Mouse (Mus musculus) cerebellum, postnatal 36 days (tissue): ENCODE results near the gene Gna15.
A peak's percentile ranks its signal among the peaks of the same experiment; 100 is the strongest.

Experiments
- DNase-seq, 2 experiments: peaks; one replicate each; pipeline ENCODE4 v3.0.0; 2021 to 2022; ENCODE audit warnings: mixed read lengths in 2 of 2

The Gna15 gene

GRCm38 (mm10) chr10:81523142-81523541 lies 883 bp downstream of the Gna15 start:
- no peak for DNase-seq

GRCm38 (mm10) chr10:81519978-81520365 lies 4.1 kb downstream of the Gna15 start:
- no peak for DNase-seq

DNA sequence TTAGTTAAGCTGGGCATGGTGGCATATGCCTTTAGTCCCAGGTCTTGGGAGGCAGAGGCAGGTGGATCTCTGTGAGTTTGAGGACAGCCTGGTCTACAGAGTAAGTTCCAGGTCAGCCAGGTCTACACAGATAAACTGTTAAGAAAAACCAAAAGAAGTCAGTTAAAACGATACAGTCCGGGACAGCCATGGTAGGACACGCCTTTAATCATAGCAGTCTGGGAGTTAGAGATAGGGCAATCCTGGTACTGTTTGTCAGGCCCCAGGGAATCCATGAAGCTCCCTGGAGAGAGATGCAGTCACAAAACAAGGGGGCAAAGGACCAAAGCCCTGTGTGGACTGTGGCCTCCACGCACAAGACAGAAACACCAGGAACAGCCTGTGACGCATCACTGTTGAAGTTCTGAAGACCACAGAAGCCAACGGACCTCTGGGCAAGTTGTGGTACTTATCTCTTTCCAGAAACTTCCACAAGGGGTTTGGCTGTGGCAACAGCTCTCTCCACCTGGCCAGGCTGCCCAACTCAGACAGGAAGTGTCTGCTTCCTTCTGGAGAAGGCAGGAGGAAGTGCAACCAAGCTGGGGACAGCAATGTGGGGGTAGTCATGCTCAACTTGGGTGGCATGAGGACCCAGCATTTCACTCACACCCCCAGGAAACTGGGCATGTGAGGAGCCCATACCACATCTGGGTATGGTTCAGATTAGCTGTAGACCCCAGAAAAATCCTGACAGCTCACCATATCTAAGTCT lies 4.6 kb downstream of the Gna15 start:
- no peak for DNase-seq

DNA sequence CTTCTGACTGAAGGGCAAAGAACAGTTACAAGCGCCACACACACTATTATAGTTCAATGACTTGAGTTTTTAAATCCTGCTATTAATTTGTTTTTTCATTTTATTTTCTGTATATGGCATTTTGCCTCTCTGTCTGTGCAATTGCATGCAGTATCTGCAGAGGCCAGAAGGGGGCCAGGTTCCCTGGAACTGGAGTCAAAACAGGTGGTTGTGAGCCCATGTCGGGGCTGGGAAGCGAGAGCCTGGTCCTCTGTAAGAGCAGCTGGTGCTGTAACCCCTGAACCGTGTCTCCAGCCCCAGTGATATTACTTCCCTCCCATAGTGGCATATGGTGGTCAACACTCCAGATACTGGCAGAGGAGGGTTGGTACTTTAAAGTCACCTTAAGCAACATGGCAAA lies 5.5 kb downstream of the Gna15 start:
- peak; percentile 72 to 76 for DNase-seq

DNA sequence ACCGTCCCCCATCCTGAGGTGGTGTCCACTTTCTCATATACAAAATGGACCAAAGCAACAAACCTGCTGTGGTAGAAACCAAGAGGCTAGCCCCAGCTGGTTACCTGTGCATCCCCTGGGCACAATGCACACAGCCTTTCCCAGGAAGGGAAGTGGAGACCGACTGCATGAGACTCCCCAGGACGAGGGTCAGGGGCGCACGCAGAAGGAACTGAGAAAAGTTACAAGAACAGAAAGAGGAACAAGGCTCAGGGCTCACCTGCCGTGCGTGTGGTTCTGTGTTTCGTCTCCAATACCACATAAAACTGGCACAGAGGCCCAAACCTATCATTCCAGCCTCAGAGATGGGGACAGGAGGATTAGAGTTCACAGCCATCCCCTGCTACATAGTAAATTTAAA lies 6.8 kb downstream of the Gna15 start:
- DNase-seq = no peak

- DNase-seq = no peak
Observed at GRCm38 (mm10) chr10:81513798-81514197, 10.2 kb downstream of the Gna15 start.

DNA sequence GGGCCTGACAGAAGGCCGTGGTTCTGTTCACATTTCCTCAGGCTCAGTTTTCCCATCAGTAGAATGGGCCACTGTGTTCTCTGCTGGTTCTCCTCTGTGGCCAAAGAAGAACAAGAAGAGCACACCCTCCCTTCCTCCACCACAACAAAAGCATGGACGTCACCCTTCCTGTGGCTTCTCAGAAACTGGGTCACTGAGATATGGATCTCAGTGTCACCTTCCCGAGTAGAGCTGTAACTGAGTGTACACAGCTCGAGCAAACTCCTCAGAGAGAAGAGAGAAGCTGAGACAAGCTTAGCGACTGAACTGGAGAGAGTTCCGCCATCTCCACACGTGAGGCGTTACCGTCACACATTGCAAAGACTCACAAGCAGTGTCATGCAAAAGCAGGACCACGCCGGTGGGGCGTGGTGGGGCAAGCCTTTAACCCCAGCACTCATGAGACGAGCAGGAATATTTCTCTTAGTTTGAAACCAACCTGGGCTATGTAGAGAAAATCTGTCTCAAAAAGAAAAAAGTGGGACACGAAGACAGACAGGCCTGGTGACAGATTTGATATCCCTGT lies 13.7 kb downstream of the Gna15 start:
- no peak for DNase-seq

DNA sequence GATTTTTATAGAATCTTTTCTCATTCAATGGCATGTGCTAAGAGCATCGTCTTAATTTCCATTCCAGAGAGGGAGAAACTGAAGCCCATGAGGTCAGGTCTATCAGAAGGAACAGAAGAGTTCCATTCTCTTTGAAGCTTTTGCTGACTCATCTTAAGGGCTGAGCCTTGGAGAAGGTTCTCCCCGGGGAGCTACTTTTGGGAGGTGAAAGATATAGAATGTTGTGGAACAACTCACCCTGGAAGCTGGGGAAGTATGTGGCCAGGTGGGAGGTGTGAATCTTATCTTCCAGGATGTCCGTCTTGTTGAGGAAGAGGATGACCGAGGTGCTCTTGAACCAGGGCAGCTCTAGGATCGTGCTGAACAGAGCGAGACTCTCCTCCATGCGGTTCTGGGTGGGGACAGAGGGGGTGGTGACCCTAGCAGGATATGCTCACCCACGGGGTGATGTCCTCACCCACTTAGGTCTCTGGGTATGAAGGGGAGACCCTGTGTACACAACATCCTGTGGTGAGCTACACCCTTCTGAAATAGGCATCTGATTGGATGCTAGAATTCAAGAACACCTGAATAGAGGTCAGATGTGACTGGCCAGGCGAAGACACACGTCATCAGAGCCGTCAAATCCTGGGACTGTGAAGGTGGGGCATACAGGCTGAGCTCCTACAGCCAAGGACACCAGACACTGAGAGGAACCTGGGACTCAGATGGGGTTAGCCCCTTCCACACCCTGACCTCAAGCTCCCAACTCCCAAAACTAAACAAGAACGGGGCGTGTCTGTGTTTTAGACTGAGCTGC lies 16.1 kb downstream of the Gna15 start:
- DNase-seq = no peak

- DNase-seq = no peak
Observed at GRCm38 (mm10) chr10:81507095-81507494, 16.9 kb downstream of the Gna15 start.

GRCm38 (mm10) chr10:81505016-81505664 lies 18.9 kb downstream of the Gna15 start:
- no peak for DNase-seq

DNA sequence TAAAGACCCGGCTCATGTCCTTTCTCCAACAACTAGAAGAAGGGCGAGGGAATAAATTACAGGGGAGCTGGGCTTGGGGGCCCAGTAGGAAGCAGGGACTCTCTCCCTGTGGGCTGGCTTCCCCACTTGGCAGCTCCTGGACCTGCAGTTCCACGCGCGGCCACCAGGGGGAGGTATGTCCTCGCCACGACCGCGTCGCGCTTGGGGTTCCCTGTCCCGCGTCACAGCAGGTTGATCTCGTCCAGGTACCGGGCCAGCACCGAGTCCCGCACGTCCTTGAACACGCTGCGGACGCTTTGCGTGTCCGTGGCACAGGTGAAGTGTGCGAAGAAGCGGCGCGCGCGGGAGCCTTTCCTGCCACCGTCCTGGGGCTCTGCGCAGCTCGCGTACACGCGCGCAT lies 21.4 kb downstream of the Gna15 start:
- peak; percentile 95 to 96 for DNase-seq

- no peak for DNase-seq
Observed at GRCm38 (mm10) chr10:81501863-81502262, 22.2 kb downstream of the Gna15 start.

GRCm38 (mm10) chr10:81500032-81500431 lies 24.0 kb downstream of the Gna15 start, which contains the start of gene S1pr4:
Gene S1pr4 (minus strand): TSS chr10:81500132.
- no peak for DNase-seq

GRCm38 (mm10) chr10:81499250-81499901 lies 24.6 kb downstream of the Gna15 start:
- no peak for DNase-seq

DNA sequence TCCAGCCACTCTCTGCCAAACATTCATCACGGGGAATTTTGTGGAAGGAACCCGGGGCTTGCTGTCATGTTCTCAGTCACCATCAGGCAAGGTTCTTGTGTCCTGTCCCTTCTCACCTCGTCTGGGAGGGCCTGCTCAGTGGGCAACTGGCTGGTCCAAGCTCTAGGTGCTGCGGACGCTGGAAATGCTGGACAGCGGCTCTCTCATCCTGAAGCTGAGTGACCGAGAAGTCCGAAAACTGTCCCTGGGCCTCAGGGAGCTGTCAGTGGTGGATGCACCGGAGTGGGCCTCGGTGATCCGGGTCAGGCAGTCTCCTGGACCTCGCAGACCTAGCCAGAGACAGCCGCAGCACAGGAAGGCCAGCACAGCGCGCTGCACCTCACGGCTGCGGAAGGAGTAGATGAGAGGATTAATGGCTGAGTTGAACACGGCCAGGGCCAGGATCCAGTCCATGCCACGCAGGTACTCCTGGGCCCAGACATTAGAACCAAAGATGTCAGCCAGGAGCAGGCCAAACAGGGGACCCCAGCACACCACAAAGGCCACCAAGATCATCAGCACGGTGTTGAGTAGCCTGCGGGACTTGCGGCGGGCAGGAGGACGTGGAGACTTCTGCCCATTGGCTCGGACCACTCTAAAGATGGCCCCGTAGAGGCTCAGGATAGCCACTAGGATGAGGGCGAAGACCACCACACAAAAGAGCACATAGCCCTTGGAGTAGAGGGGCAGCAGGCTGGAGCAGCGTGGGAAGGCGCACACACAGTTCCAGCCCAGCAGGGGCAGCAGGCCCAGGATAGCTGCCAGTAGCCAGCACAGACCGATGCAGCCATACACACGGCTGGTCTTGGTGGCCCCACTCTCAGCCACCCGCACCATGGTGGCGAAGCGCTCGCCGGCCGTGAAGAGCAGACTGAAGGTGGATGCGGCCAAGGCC lies 25.4 kb downstream of the Gna15 start:
- no peak for DNase-seq

DNA sequence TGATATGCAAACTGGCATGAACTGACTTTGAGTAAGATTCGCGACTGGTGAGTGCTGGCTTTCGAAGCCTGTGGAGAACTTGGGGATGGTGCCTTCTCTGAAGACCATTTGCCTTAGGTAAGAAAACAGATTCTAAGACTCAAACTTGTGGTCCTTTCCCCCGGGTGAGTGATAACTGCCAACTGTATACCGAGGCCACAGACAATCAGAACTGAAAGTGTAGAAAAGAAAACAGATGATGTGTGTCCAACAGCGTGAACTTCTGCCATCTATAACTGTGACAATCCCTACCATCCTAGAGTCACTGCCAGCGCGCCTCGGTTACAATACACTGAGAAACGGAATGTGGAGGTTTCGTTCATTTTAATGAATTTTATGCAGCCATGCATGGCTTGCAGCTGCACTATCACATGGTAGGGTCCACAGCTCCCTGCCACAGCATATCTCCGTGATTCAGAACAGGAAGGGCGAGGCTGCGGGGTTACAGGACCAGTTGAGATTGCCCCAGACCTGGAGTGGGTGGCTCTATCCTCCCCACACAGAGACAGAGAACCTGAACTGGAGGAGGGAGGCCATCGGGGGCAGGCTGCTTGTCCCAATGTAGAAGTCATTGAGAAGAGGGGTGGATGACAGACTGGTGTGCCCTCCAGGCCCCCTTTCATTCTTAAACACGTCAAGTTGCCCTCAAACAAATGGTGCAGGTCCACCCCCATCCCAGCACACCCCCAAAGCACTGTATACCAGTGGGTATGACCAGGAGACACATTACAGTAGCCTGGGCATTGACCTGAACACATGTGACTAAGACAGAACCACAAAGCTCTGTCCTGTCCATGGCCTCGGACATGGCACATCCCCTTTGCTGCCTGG lies 26.4 kb downstream of the Gna15 start:
- no peak for DNase-seq

DNA sequence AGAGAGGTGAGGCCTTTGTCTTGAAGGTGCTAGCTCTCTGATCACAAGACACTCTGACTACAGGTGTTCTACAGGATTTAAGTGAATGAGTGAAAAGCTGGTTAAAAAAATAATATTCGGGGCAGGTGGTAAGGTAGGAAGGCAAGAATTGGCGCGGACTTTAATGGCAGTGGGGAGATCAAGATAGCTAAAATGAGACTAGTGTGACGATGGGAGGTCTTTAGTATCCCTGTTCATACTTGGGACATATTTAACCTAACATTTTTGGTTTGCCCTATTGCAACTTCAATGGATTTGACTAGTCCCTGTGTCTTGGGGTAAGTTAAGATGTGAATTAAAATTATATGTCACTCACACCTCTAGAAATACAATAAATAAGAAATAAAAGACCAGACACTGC lies 27.1 kb downstream of the Gna15 start:
- DNase-seq = no peak

DNA sequence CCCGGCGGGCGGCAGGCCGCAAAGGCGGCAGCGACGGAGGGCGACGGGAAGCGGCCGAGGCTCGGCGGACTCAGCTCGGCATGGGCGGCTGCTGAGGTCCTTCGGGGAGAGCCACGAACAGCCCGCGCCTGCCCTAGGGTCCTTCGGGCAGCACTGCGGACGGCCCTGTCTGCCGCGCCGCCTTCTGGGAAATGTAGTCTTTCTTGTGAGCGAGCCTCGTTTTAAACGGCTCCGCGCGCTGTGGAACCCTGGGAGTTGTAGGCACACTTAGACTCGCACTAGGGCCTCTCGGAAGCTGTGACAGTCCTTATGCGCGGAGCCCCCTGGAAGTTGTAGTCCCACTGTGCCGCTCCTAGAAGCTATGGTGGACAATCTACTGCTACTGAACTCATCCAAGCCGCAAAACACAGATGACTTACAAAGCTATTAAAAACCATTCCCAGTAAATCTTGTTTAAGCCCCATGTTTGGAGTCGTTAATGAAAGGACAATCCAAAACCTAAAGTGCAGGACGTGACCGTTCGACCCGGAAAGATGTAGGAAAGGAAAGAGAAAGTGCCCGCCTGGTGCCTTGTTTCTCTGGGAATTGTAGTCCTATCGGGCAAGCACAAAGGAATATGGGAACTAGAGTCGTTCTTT lies 27.6 kb downstream of the Gna15 start, which contains the start of gene Ncln:
TSS of gene Ncln (minus strand) at position 129 of the 638 bp plus-strand sequence.
- DNase-seq = peak; percentile 97 to 99

DNA sequence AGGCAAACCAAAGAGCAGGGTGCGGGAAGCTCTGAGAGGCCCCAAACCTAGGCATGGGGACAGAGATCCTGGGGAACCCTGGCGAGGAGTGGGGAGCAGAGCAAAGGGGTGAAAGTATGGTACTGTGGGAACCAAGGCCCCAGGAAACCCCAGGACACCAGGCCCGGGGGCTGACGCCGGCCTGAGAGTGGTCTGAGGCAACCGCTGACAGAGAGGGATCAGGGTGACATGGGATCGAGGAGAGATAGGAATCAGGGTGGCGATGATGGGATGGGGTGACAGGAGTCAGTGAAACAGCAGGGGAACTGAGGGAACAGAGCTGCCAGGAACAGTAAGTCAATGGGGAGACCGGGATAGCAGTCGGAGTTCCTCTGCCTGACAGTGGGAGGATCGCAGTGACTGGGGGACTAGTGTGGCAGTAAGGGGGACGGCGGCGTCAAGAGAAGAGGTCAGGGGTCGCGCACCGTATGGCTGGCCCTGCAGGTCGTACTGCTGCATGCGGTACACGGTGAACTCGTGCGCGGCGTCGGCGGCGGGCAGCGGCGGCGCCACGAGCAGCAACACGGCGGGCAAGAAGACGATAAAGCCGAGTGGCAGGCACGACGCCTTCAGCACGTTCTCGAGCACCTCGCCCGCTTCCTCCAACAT lies 28.3 kb downstream of the Gna15 start:
- DNase-seq = no peak
